Mouse (Mus musculus) midbrain, embryonic 12.5 days (tissue): ENCODE data around the gene Lrrc7. TPM values are rescaled to one million over a fixed set of nuclear protein-coding genes. Genes with fewer than 3 reads are reported as not detected.
A peak's percentile ranks its signal among the peaks of the same experiment; 100 is the strongest.

Experiments
- ATAC-seq: fragments of 200-750 bp; cut with Nextera tagmentation; 2 replicates; pipeline ENCODE4 v1.8.0; 2017; ENCODE audit warnings: low read depth, moderate TSS enrichment, moderate library complexity; ENCODE audit not compliant: low FRiP score
- H3K27ac ChIP-seq: fragments of 300-500 bp; sonication (generic); replicated peaks from 2 replicates; pipeline ENCODE4 v1.5.1; 2016; ENCODE audit warnings: mild to moderate bottlenecking
- H3K27me3 ChIP-seq: fragments of 300-500 bp; sonication (generic); 2 replicates; pipeline ENCODE4 v1.6.1; 2016; ENCODE audit warnings: mild to moderate bottlenecking
- H3K36me3 ChIP-seq: fragments of 300-500 bp; sonication (generic); 2 replicates; pipeline ENCODE4 v1.6.1; 2016
- H3K4me1 ChIP-seq: fragments of 300-500 bp; sonication (generic); 2 replicates; pipeline ENCODE4 v1.6.1; 2016
- H3K4me2 ChIP-seq: fragments of 300-500 bp; sonication (generic); replicated peaks from 2 replicates; pipeline ENCODE4 v1.6.1; 2016; ENCODE audit warnings: mild to moderate bottlenecking, moderate library complexity
- H3K4me3 ChIP-seq: fragments of 300-500 bp; sonication (generic); 2 replicates; pipeline ENCODE4 v1.5.1; 2016; ENCODE audit warnings: mild to moderate bottlenecking
- H3K9ac ChIP-seq: fragments of 300-500 bp; sonication (generic); replicated peaks from 2 replicates; pipeline ENCODE4 v1.6.1; 2016; ENCODE audit warnings: mild to moderate bottlenecking, moderate library complexity
- H3K9me3 ChIP-seq: fragments of 300-500 bp; sonication (generic); 2 replicates; pipeline ENCODE4 v1.6.1; 2016; ENCODE audit warnings: mild to moderate bottlenecking
- WGBS: fragments of 180-500 bp; shearing (Covaris S2); methylation state at CpG from one replicate; pipeline ENCODE4 v1.1.7; 2016; 5-methylcytosine and 5-hydroxymethylcytosine counted together
- polyA plus RNA-seq: library from polyadenylated mRNA; unstranded; fragments of >200 nt; fragmentation: Nextera tagmentation; extraction: Ambion mirVana; gene quantifications from 2 replicates; pipeline ENCODE4 v1.2.1, GENCODE M21; 2016

Lrrc7 gene
- polyA plus RNA-seq, 1 experiment from 2014 or later, result 4.1 TPM

DNA sequence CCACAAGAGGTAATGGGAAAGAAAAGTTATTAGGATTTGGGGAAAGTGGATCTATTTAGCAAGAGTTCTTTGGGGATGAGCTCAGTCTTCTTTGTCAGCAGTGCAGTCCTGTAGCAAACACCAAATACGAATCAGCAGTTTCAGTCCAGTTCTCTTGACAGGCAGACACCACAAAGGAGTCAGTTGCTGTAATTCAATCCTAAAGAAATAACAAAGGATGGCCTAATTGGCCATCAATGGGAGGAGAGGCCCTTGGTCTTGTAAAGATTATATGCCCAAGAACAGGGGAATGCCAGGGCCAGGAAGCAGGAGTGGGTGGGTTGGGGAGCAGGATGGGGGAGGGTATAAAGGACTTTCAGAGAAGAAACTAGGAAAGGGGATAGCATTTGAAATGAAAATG lies 33.5 kb downstream of the Lrrc7 start:
- Histone ChIP-seq H3K36me3 (no peaks in the 10 kb centered on the region), H3K27ac (no peak overlapping the region), H3K4me3 (no peak overlapping the region), H3K27me3 (no peaks in the 10 kb centered on the region), H3K4me2 (no peak overlapping the region), H3K9ac (no peak overlapping the region), H3K9me3 (no peaks in the 10 kb centered on the region), H3K4me1 (no peaks in the 10 kb centered on the region)
- 37% methylated on average over 1 of the region's 1 CpGs for WGBS
- no peak for ATAC-seq

GRCm38 (mm10) chr3:158493730-158494129 lies 68.3 kb downstream of the Lrrc7 start:
- Histone ChIP-seq H3K27me3 (no peaks in the 10 kb centered on the region), H3K36me3 (no peaks in the 10 kb centered on the region), H3K9me3 (no peaks in the 10 kb centered on the region), H3K27ac (no peak overlapping the region), H3K4me1 (no peaks in the 10 kb centered on the region), H3K4me3 (no peak overlapping the region), H3K4me2 (no peak overlapping the region), H3K9ac (no peak overlapping the region)
- 74% methylated on average over 1 of the region's 1 CpGs for WGBS
- no peak for ATAC-seq

DNA sequence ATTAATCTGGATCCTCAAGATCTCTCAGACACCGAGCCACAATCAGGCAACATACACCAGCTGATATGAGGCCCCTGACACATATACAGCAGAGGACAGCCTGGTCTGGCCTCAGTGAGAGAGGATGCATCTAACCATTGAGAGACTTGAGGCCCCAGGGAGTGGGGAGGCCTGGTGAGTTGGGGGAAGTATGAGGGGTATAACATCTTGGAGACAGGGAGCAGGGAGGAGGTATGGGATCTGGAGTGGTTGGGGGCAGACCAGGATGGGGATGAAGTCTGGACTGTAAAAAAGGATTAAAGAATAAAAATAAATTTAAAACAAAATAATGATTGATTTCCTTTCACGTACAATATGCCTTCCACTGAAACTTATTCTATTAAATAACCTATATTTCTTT lies 82.3 kb downstream of the Lrrc7 start:
- no peak for ATAC-seq
- no peak overlapping the region for H3K4me2 ChIP-seq
- 90% methylated on average over 2 of the region's 2 CpGs for WGBS
- H3K9me3 ChIP-seq, result no peaks in the 10 kb centered on the region
- H3K36me3 ChIP-seq, result no peaks in the 10 kb centered on the region
- no peaks in the 10 kb centered on the region for H3K4me1 ChIP-seq
- no peak overlapping the region for H3K27ac ChIP-seq
- no peak overlapping the region for H3K4me3 ChIP-seq
- no peaks in the 10 kb centered on the region for H3K27me3 ChIP-seq
- no peak overlapping the region for H3K9ac ChIP-seq

- WGBS, result 84% methylated on average over 1 of the region's 1 CpGs
These were observed 161.4 kb downstream of the Lrrc7 start for GRCm38 (mm10) chr3:158400600-158400999.

GRCm38 (mm10) chr3:158391534-158391933 lies 170.5 kb downstream of the Lrrc7 start:
- peaks cover 8% of the 10 kb centered on the region; the same call in 1 of the 2 replicates for H3K4me1 ChIP-seq
- no peak overlapping the region for H3K4me2 ChIP-seq
- H3K9me3 ChIP-seq, result no peaks in the 10 kb centered on the region
- ATAC-seq, result no peak
- no peaks in the 10 kb centered on the region for H3K27me3 ChIP-seq
- H3K36me3 ChIP-seq, result no peaks in the 10 kb centered on the region
- H3K9ac ChIP-seq, result no peak overlapping the region
- no peak overlapping the region for H3K27ac ChIP-seq
- H3K4me3 ChIP-seq, result no peak overlapping the region

More at GRCm38 (mm10) chr3:158400600-158400999, 161.4 kb downstream of the Lrrc7 start:
- H3K4me3 ChIP-seq, result no peak overlapping the region
- H3K27me3 ChIP-seq, result no peaks in the 10 kb centered on the region
- no peaks in the 10 kb centered on the region for H3K36me3 ChIP-seq
- no peak overlapping the region for H3K27ac ChIP-seq
- no peaks in the 10 kb centered on the region for H3K9me3 ChIP-seq
- no peak overlapping the region for H3K4me2 ChIP-seq
- H3K9ac ChIP-seq, result no peak overlapping the region
- ATAC-seq, result no peak
- no peaks in the 10 kb centered on the region for H3K4me1 ChIP-seq

DNA sequence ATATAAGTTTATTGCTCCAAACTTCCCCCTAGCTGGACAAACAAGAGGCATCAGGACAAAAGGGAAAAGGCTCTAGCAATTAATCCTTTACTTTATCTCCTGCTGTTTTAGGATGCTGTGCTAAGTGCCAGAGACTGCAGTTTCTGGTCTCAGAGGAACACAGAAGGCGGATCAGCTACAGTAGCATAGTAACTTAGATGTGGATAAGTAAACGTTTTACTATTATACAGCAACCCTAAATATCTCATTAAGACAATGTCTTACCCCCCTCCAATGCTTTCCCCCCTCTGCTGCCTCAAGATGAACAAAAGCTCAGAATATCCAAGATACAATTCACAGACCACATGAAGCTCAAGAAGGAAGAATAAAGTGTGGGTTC lies 174.0 kb downstream of the Lrrc7 start:
- H3K27ac ChIP-seq, result 0 out of 2 replicates have a peak overlapping the region, but pooled peaks have one; percentile 10
- H3K4me1 ChIP-seq, result peaks cover 8% of the 10 kb centered on the region; the same call in 1 of the 2 replicates
- no peaks in the 10 kb centered on the region for H3K36me3 ChIP-seq
- H3K27me3 ChIP-seq, result no peaks in the 10 kb centered on the region
- H3K9ac ChIP-seq, result no peak overlapping the region
- H3K4me2 ChIP-seq, result no peak overlapping the region
- ATAC-seq, result peak; percentile 48
- H3K9me3 ChIP-seq, result no peaks in the 10 kb centered on the region
- no peak overlapping the region for H3K4me3 ChIP-seq
- 22% methylated on average over 2 of the region's 2 CpGs for WGBS

- peak; percentile 58 for ATAC-seq
- H3K4me1 ChIP-seq, result peaks cover 8% of the 10 kb centered on the region; the same call in 1 of the 2 replicates
- 65% methylated on average over 2 of the region's 2 CpGs for WGBS
These were observed 174.5 kb downstream of the Lrrc7 start for GRCm38 (mm10) chr3:158387413-158388075.

GRCm38 (mm10) chr3:158386848-158387247 lies 175.2 kb downstream of the Lrrc7 start:
- H3K9me3 ChIP-seq, result no peaks in the 10 kb centered on the region
- H3K27ac ChIP-seq, result no peak overlapping the region
- no peak for ATAC-seq
- WGBS, result 69% methylated on average over 1 of the region's 1 CpGs
- no peak overlapping the region for H3K4me2 ChIP-seq
- H3K36me3 ChIP-seq, result no peaks in the 10 kb centered on the region
- no peak overlapping the region for H3K4me3 ChIP-seq
- H3K9ac ChIP-seq, result no peak overlapping the region
- peaks cover 8% of the 10 kb centered on the region; the same call in 1 of the 2 replicates for H3K4me1 ChIP-seq
- no peaks in the 10 kb centered on the region for H3K27me3 ChIP-seq

More at GRCm38 (mm10) chr3:158387413-158388075, 174.5 kb downstream of the Lrrc7 start:
- Histone ChIP-seq H3K36me3 (no peaks in the 10 kb centered on the region), H3K4me3 (no peak overlapping the region), H3K9me3 (no peaks in the 10 kb centered on the region), H3K9ac (no peak overlapping the region), H3K27ac (0 out of 2 replicates have a peak overlapping the region, but pooled peaks have one; percentile 10), H3K27me3 (no peaks in the 10 kb centered on the region), H3K4me2 (no peak overlapping the region)

DNA sequence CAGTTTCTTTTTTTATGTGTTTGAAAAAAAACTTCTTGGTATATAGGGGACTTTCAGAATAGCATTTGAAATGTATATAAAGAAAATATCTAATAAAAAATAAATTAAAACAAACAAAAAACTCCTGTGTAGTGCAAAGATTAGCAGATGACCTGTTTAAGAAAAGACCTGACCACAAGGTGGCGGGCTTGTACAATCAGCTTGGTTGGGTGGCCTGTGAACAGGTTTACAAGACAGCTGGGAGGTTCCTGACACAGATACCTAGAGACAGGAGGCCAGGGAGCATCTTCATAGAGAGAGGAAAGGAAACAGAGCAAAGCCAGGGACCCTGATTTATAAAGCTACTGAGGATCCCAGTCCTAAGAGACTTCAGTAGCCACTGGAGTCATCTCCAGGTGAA lies 186.1 kb downstream of the Lrrc7 start:
- Histone ChIP-seq H3K9ac (no peak overlapping the region), H3K9me3 (no peaks in the 10 kb centered on the region), H3K36me3 (no peaks in the 10 kb centered on the region), H3K27me3 (no peaks in the 10 kb centered on the region), H3K4me3 (no peak overlapping the region), H3K4me2 (no peak overlapping the region), H3K27ac (no peak overlapping the region), H3K4me1 (no peaks in the 10 kb centered on the region)
- WGBS, result 4% methylated on average over 1 of the region's 1 CpGs
- peak; percentile 68; the same call in 1 of the 2 replicates for ATAC-seq

DNA sequence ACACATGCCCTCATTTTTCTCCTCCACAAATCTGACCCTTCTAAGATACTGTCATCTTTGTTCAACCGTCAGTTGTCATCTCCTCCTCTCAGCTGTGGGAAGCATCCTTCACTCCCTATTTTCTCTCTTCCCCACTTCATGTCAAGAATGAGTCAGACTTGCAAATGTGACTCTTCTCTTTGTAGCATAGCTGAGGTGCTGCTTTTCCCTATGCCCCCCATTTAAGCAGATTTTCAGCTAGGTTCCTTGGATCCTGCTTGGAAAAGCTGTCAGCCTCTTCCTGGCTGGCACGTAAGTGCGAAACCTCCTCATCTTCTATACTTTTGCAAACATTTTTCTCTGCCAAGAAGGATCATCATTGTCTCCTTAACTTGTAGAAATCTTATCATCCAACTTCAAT lies 192.9 kb downstream of the Lrrc7 start:
- H3K9me3 ChIP-seq, result no peaks in the 10 kb centered on the region
- 88% methylated on average over 3 of the region's 3 CpGs for WGBS
- no peaks in the 10 kb centered on the region for H3K36me3 ChIP-seq
- no peaks in the 10 kb centered on the region for H3K4me1 ChIP-seq
- no peak for ATAC-seq
- no peak overlapping the region for H3K9ac ChIP-seq
- H3K4me2 ChIP-seq, result no peak overlapping the region
- H3K27me3 ChIP-seq, result no peaks in the 10 kb centered on the region
- H3K27ac ChIP-seq, result no peak overlapping the region
- H3K4me3 ChIP-seq, result no peak overlapping the region

GRCm38 (mm10) chr3:158365801-158366200 lies 196.2 kb downstream of the Lrrc7 start:
- no peaks in the 10 kb centered on the region for H3K27me3 ChIP-seq
- 90% methylated on average over 3 of the region's 3 CpGs for WGBS
- ATAC-seq, result no peak
- no peaks in the 10 kb centered on the region for H3K9me3 ChIP-seq
- H3K4me3 ChIP-seq, result no peak overlapping the region
- H3K36me3 ChIP-seq, result no peaks in the 10 kb centered on the region
- no peak overlapping the region for H3K4me2 ChIP-seq
- H3K9ac ChIP-seq, result no peak overlapping the region
- H3K4me1 ChIP-seq, result no peaks in the 10 kb centered on the region
- H3K27ac ChIP-seq, result no peak overlapping the region

GRCm38 (mm10) chr3:158362091-158362490 lies 199.9 kb downstream of the Lrrc7 start:
- no peaks in the 10 kb centered on the region for H3K9me3 ChIP-seq
- no peak overlapping the region for H3K27ac ChIP-seq
- H3K4me2 ChIP-seq, result no peak overlapping the region
- H3K36me3 ChIP-seq, result no peaks in the 10 kb centered on the region
- H3K27me3 ChIP-seq, result no peaks in the 10 kb centered on the region
- H3K4me3 ChIP-seq, result no peak overlapping the region
- ATAC-seq, result no peak
- no peaks in the 10 kb centered on the region for H3K4me1 ChIP-seq
- no peak overlapping the region for H3K9ac ChIP-seq
- WGBS, result 91% methylated on average over 2 of the region's 2 CpGs

DNA sequence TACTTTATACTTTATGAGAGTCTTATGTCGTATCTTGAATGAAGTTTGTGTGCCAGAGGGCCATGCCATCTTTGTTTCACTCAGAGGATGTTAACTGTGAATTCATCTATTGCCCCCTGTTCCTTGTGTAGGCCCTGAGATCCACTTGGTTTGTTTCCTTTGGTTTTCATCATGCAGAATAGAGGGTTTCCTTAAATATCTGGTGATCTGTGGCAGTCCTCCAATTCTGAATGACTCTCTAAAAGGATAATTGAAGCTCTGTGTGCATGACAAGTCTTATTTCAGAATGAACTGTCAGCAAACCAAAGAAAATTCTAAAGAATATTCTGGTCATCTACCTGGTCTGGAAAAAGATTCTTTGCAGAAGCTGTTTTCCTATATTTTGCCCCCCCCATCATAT lies 205.3 kb downstream of the Lrrc7 start:
- no peak for ATAC-seq
- Histone ChIP-seq H3K9ac (no peak overlapping the region), H3K4me1 (no peaks in the 10 kb centered on the region), H3K27me3 (no peaks in the 10 kb centered on the region), H3K36me3 (no peaks in the 10 kb centered on the region), H3K27ac (no peak overlapping the region), H3K9me3 (no peaks in the 10 kb centered on the region), H3K4me2 (no peak overlapping the region), H3K4me3 (no peak overlapping the region)
- 97% methylated on average over 1 of the region's 1 CpGs for WGBS
